Mouse (Mus musculus): ENCODE data around the gene Ube4b. TPM values are rescaled to one million over a fixed set of nuclear protein-coding genes. Genes with fewer than 3 reads are reported as not detected.

Ube4b gene
- total RNA-seq, 2 experiments from 2014 or later = 24.1 to 65.7 TPM

DNA sequence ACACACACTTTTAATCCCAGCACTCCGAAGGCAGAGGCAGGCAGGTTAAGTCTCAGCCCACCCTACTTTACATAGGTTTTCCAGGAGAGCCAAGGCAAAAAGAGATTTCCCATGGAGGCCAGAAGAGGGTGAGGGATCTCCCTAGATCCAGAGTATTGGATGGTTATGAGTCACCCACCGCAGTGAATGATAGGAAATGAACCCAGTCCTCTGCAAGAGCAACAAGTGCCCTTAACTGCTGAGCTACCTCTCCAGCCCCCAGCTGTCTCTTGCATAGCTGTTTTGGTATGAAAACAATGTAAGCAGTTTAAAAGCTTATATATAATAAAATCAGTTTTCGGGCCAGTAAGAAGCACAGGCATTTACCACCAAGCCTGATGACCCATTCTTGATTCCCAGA, 143.5 kb downstream of the Ube4b start:
- no peak for ATAC-seq (replicated peaks; ENCODE audit: low FRiP score, low TSS enrichment, poor library complexity, severe bottlenecking)

- ATAC-seq (replicated peaks; ENCODE audit: low FRiP score, low TSS enrichment, poor library complexity, severe bottlenecking) = no peak
Observed at GRCm38 (mm10) chr4:149282025-149282738, 144.4 kb downstream of the Ube4b start.

Other genes with a start within 250 kb of the Ube4b start
- gene Kif1b, start 119.1 kb downstream of the Ube4b start, total RNA-seq (2014; fragmentation: Nextera tagmentation) = 7.9 and 8.1 TPM in 2 replicates
- gene Kif1b, start 119.1 kb downstream of the Ube4b start, total RNA-seq (2017) = 4.6 and 5.8 TPM in 2 replicates
- not detected in 2 replicates for gene Rbp7, start 28.2 kb upstream of the Ube4b start, total RNA-seq (2014; fragmentation: Nextera tagmentation)
- not detected in 2 replicates for gene Rbp7, start 28.2 kb upstream of the Ube4b start, total RNA-seq (2017)
- not detected in 2 replicates for gene Tmem274, start 50.6 kb upstream of the Ube4b start, total RNA-seq (2014; fragmentation: Nextera tagmentation)
- gene Tmem274, start 50.6 kb upstream of the Ube4b start, total RNA-seq (2017) = not detected in 2 replicates
- gene Nmnat1, start 58.5 kb upstream of the Ube4b start, total RNA-seq (2014; fragmentation: Nextera tagmentation) = 2.8 and 13.3 TPM in 2 replicates
- gene Nmnat1, start 58.5 kb upstream of the Ube4b start, total RNA-seq (2017) = 2.2 and 8.0 TPM in 2 replicates
- gene Lzic, start 58.5 kb upstream of the Ube4b start, total RNA-seq (2014; fragmentation: Nextera tagmentation) = 26.0 and 32.6 TPM in 2 replicates
- gene Lzic, start 58.5 kb upstream of the Ube4b start, total RNA-seq (2017) = 62.6 and 135 TPM in 2 replicates
- 1.5 and 5.5 TPM in 2 replicates for gene Ctnnbip1, start 91.5 kb upstream of the Ube4b start, total RNA-seq (2014; fragmentation: Nextera tagmentation)
- 1.7 and 5.9 TPM in 2 replicates for gene Ctnnbip1, start 91.5 kb upstream of the Ube4b start, total RNA-seq (2017)
- 30.8 and 31.2 TPM in 2 replicates for gene Clstn1, start 159.7 kb upstream of the Ube4b start, total RNA-seq (2014; fragmentation: Nextera tagmentation)
- 23.3 and 30.4 TPM in 2 replicates for gene Clstn1, start 159.7 kb upstream of the Ube4b start, total RNA-seq (2017)